Mouse (Mus musculus): ENCODE measurements at regions not wholly inside any gene's neighbourhood (a gene's known extent, or its start where the extent isn't known, plus 50 kb on each side); places are given as distances from the start of the nearest gene placed in this dataset.
"Not testable (repeated sequence)": the region's sequence is repeated elsewhere in the genome, so short reads cannot be mapped to it uniquely, and the experiment has no call there.

DNA sequence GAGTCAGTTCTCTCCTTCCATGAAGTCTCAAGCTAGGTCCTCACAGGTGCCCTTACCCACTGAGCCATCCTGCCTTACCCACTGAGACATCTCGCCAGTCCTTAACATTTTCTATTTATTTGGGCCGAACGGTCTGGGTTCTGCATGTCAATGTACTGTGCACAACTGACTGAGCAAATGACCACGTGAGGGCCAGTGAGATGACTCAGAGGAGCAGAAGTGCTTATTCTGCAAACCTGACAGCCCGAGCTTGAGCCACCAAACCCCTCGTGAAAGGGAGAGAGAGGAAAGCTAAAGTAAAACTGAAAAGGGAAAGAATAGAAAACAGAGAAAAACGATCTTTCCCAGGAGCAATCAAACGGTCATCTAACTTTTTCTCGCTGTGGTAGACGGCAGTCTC is 52.2 kb upstream of the Nmd3 start:
- DNase-seq (ENCODE audit: low spot score in 2 of 2), result peak in 1 of 2 experiments; percentile 15

DNA sequence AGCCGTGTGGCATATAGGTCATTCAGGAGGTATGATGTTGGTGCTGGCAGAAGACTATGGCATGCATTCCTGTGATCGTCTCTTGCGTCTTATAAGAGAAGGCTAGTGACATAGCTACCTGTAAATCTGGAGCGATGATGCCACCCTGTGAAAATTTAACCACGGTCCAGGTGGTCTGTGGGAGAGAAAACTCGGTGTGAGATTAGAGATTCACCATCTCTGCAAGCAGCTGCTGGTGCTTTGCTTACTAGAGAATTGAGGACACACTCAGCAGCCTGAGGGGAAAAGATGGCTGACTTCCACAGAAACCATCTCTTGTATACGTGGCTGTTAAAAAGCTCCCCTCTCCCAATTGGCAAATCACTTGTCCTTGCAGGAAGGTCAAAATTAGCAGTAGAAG is 54.0 kb upstream of the Nmd3 start:
- no peak for DNase-seq (ENCODE audit: low spot score in 2 of 2)

DNA sequence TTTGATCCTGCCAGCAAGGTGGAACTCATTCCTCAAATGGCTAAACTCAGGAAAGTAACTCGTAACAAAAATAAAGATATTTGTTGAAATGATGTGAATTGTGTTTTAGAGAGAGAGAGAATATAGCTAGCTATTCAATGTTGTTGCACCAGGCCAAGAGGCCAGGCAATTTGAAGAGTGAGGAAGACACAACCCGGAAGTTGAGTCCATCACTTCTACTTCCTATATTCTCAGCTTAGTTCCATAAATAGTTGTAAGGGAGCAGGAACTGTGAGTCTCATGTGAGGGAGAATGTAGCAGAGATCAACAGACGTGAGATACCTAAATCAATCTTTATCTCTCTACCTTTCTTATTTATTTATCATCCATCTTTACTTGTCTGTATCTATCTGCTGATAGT is 54.4 kb upstream of the Nmd3 start:
- no peak for DNase-seq (ENCODE audit: low spot score in 2 of 2)

DNA sequence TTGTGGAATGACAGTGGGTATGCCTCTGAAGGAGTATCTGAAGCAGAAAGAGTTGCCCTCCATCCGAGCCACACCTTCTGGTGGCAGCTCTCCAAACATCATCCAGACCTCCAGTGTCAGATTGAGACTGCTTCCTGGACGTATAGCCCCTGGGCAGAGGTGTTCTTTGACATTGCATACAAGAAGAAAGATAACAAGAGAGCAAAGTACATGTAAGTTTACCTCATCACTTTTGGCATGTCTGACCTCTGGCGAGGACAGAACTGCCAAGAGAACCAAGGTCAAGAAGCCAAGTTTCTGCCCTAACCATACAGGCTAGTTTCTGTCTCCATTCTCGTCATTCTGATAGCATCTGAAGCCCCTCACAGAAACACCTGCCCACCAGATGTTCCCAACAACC is 57.5 kb upstream of the Nmd3 start:
- no peak for DNase-seq (ENCODE audit: low spot score in 2 of 2)

DNA sequence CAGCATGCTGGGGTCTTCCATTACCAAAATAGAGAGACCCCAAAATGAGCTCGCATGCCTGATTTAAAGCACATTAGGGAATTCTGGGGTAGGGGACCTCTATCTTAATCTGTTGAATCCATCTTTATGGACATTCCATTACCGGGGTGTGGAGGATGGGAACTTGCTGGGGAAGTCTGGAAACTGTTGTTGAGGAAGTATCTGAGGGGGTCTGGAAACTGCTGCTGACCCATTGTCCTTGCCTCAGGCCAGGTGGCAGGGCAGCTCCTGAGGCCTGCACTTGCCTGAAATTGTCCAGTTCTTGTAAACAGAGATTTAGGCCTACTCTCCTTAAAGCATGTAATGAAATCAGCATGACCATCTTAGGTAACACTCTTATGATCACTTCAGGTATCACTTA is 59.4 kb upstream of the B3galnt1 start:
- no peak for DNase-seq (ENCODE audit: low spot score in 2 of 2)

DNA sequence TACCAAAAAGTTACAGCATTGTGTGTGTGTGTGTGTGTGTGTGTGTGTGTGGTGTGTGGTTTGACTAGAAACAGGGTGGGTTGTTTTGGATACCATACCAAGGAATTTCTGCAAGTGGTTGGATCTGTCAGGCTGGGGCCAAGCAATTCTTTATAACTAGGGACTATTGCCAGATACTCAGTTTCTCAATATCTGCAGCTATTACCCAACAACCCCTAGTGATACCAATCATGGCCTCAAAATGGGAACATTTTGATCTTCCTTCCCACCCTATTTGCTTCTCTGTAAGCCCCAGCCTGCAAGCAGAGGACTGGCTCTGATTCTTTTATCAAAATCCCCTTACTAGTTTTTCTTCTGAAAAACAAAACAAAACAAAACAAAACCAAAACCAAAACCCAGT is 58.8 kb upstream of the B3galnt1 start:
- DNase-seq (ENCODE audit: low spot score in 2 of 2), result peak in 1 of 2 experiments; percentile 17

DNA sequence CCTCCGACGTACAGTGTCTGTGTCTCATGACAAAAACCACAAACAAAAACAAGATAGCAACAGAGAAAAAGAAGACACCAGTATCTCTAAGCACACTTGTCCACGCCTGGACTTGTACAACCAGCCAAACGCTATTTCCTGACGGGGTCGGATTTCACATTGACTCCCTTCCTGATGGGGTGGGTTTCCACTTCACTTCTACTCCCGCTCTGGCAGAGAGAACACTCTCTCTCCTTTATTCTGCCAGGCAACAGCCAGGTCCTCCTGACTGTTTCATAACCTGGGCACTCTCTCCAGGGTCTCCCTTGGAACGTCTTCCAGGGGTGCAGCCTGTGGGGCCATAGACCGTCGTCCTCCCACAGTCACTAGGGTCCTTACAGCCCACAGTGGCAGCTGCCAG is 56.9 kb upstream of the B3galnt1 start:
- DNase-seq (ENCODE audit: low spot score in 2 of 2), result not testable (repeated sequence)

DNA sequence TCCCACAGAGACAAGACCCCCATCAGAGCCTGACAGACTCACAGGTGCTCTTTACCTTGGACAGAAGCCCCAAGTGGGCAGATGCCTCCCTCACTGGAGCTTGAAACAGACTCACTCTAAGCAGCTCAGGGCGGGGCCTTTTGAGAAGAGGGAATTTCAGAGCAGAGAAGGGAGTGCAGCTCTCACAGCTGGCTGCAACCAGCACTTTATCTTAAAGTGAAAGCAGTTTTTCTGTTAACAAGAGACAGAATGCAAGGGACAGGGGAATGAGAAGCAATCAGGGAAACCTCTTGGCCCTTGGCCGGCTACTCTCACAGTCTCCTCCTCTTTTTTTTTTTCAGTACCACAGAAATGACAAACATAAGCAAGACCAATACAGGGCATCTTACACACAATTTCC is 56.2 kb upstream of the B3galnt1 start:
- peak; percentile 49 to 64 for DNase-seq (ENCODE audit: low spot score in 2 of 2)

DNA sequence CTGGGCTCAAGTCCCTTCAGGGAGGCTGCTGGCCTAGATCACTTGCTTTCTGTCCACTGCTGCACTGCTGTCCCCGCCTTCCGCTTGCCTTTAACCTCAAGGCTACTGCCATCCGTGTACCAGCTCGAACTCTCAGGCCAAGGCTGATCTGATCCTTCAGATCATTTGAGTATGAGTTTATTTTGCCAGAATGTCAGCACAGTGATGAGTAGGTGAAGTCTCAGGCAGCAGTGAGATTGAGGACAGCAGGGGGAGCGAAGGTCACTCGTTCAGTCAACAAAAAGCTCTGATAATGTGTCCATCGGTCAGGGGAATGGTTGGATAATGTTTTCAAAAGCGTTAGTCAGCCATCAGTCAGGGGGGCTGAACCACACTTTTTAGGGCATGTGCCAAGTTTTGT is 54.6 kb upstream of the B3galnt1 start:
- not testable (repeated sequence) for DNase-seq (ENCODE audit: low spot score in 2 of 2)

DNA sequence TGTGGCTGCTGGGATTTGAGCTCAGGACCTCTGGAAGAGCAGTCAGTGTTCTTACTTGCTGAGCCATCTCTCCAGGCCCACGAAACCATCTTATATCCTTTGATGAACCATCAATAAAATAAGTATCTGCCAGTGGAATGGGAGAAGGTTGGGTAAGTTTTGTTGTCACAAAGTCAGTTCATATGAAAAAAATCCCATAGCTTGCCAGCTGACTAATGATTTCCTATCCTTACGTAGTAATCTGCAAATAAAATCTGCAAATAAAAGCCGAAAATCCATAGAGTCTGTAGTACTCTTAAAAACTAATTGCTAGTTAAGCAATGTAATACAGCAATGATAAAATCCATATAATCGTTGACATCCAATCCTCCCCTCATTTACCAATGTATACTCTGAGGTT is 50.8 kb upstream of the B3galnt1 start:
- DNase-seq (ENCODE audit: low spot score in 2 of 2), result no peak
